Mouse (Mus musculus): Measurements from ENCODE around the gene Bsn.

DNA sequence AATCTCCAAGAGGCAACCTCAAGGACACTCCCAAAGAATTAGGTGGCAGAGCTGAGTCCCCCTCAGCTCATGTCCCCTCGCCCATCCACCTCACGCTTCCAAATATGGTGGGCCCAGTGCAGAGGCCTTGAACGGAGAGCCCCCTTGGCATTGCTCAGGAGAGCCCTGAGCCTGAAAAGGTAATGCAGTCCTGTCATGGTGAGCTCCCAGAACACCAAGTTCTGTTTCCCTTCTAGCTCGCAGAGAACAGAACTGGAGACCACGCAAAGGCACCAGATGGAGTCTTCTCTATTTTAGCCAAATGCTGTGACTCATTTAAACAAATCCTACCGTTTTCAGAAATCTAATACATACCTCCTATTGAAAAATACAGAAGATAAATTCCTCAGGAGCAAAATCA lies 32.7 kb downstream of the Bsn start:
- TF ChIP-seq GATA1 (IDR thresholded peaks at IDR 0.05; ENCODE audit: borderline replicate concordance, low read length) = no peak
- TF ChIP-seq FLI1 (IDR thresholded peaks at IDR 0.05; ENCODE audit: low read length) = no peak
